In the genomic region with DNA sequence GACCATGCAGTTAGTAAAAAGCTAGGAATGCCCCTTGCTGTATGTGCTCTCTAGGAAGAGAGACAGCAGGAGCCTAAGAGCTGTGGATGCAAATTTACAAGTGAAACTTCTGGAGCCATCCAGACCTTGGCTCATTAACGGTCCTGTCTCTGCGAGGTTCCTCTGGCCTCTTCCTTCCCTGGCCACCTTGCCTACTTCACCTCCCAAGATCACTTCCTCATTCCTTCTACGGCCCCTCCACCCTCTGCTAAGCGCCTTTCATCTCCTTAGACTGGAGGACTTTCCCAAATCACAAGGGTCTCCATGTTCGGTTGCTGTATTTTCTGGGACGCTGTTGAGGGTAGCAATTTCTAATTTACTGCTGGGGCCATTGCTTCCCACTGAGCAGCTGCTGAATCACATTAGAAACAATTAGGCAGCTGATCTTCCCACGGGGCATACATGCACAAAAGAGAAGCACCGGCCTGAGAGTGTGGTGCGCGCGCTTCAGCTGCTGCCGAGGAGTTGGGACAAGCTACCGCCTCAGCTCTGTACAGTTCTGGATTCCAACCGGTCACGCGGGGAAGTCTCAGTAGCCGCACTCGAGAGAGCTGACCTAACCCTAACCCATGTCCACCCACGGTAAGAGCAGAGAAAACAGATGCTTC, we compare ENCODE assay signal across 14 mouse cellular contexts. TPM values are rescaled to one million over a fixed set of nuclear protein-coding genes. Genes with fewer than 3 reads are reported as not detected.
A peak's percentile ranks its signal among the peaks of the same experiment; 100 is the strongest.
DNase-seq lines count a peak whose midpoint lies in the region; ATAC-seq lines count a peak whose summit lies in the region.
"Had no signal": no experiment of that assay in that cellular context is flagged by ENCODE, and none has a peak within 500 bp of the region (broad histone marks: within the 10 kb centered on the region; RNA-seq: fewer than 3 reads in every experiment).

No protein-coding gene starts in this region.

- no peak overlapping the region for H3K9ac ChIP-seq in forebrain, embryonic 11.5 days (ENCODE audit: low read length)
- H3K9ac ChIP-seq in forebrain, embryonic 15.5 days (replicated peaks): no peak overlapping the region
- H3K9ac ChIP-seq in hindbrain, embryonic 13.5 days: no peak overlapping the region
- H3K9ac ChIP-seq in neural tube, embryonic 13.5 days: no peak overlapping the region
- H3K9ac ChIP-seq: embryonic facial prominence, embryonic 13.5 days; liver, embryonic 15.5 days had no signal

- H3K27ac ChIP-seq in forebrain, embryonic 11.5 days (ENCODE audit: low read depth, low read length): no peak overlapping the region
- no peak overlapping the region for H3K27ac ChIP-seq in forebrain, embryonic 15.5 days (replicated peaks)
- peak overlapping the region; percentile 52 for H3K27ac ChIP-seq in hindbrain, embryonic 13.5 days
- peak overlapping the region; percentile 35 for H3K27ac ChIP-seq in neural tube, embryonic 13.5 days (replicated peaks)
- H3K27ac ChIP-seq: embryonic facial prominence, embryonic 13.5 days; liver, embryonic 15.5 days had no signal

- no peaks in the 10 kb centered on the region for H3K9me3 ChIP-seq in forebrain, embryonic 11.5 days (ENCODE audit: control insufficient read depth, low read length)
- H3K9me3 ChIP-seq in forebrain, embryonic 15.5 days: no peaks in the 10 kb centered on the region
- no peaks in the 10 kb centered on the region for H3K9me3 ChIP-seq in hindbrain, embryonic 13.5 days
- H3K9me3 ChIP-seq in neural tube, embryonic 13.5 days: no peaks in the 10 kb centered on the region
- H3K9me3 ChIP-seq: embryonic facial prominence, embryonic 13.5 days; liver, embryonic 15.5 days had no signal

- H3K4me2 ChIP-seq in forebrain, embryonic 11.5 days (ENCODE audit: low read depth, low read length, severe bottlenecking): no peak overlapping the region
- H3K4me2 ChIP-seq in forebrain, embryonic 15.5 days (replicated peaks): no peak overlapping the region
- H3K4me2 ChIP-seq in hindbrain, embryonic 13.5 days: peak overlapping the region; percentile 37
- H3K4me2 ChIP-seq in neural tube, embryonic 13.5 days: peak overlapping the region; percentile 44
- H3K4me2 ChIP-seq: embryonic facial prominence, embryonic 13.5 days; liver, embryonic 15.5 days had no signal

- H3K27me3 ChIP-seq in forebrain, embryonic 11.5 days (ENCODE audit: control insufficient read depth, insufficient read depth, low read length): no peaks in the 10 kb centered on the region
- H3K27me3 ChIP-seq in forebrain, embryonic 15.5 days: no peaks in the 10 kb centered on the region
- no peaks in the 10 kb centered on the region for H3K27me3 ChIP-seq in hindbrain, embryonic 13.5 days
- no peaks in the 10 kb centered on the region for H3K27me3 ChIP-seq in neural tube, embryonic 13.5 days
- H3K27me3 ChIP-seq: liver, embryonic 15.5 days had no signal

- no peak overlapping the region for H3K4me3 ChIP-seq in forebrain, embryonic 11.5 days (ENCODE audit: low read depth, low read length)
- no peak overlapping the region for H3K4me3 ChIP-seq in forebrain, embryonic 15.5 days
- H3K4me3 ChIP-seq in hindbrain, embryonic 13.5 days: peak overlapping the region; percentile 27
- peak overlapping the region; percentile 24 for H3K4me3 ChIP-seq in neural tube, embryonic 13.5 days
- H3K4me3 ChIP-seq: embryonic facial prominence, embryonic 13.5 days; liver, embryonic 15.5 days had no signal

- no peak for ATAC-seq in forebrain, embryonic 11.5 days (replicated peaks; ENCODE audit: low FRiP score)
- ATAC-seq in forebrain, embryonic 15.5 days (replicated peaks): no peak
- ATAC-seq in common myeloid progenitor, adult 5-6 weeks (replicated peaks; ENCODE audit: low read depth, poor library complexity, severe bottlenecking): peak; percentile 59
- peak; percentile 64 for ATAC-seq in hindbrain, embryonic 13.5 days (ENCODE audit: low FRiP score)
- ATAC-seq in neural tube, embryonic 13.5 days (ENCODE audit: low read depth): peak; percentile 74

- 76% methylated on average over 19 of the region's 19 CpGs for WGBS in forebrain, embryonic 11.5 days
- 53% methylated on average over 19 of the region's 19 CpGs for whole genome bisulfite sequencing in forebrain, embryonic 15.5 days
- 44% methylated on average over 19 of the region's 19 CpGs for whole genome bisulfite sequencing in hindbrain, embryonic 13.5 days
- WGBS in neural tube, embryonic 13.5 days: 38% methylated on average over 19 of the region's 19 CpGs

- DNase-seq in forebrain, embryonic 11.5 days (ENCODE audit: low spot score): peak; percentile 56
- no peak for DNase-seq in cerebellum, adult 11 months
- DNase-seq in heart, postnatal 4 days: no peak
- no peak for DNase-seq in gastrocnemius, adult 18-20 months (ENCODE audit: low spot score)
- DNase-seq: cerebellum, postnatal 14 days; heart, postnatal 36 days; layer of hippocampus, adult 9-11 months; right cerebral cortex, adult 18-20 months had no signal

- H3K36me3 ChIP-seq in forebrain, embryonic 11.5 days (ENCODE audit: control insufficient read depth, insufficient read depth, low read length): no peaks in the 10 kb centered on the region
- no peaks in the 10 kb centered on the region for H3K36me3 ChIP-seq in forebrain, embryonic 15.5 days
- H3K36me3 ChIP-seq in hindbrain, embryonic 13.5 days: no peaks in the 10 kb centered on the region
- H3K36me3 ChIP-seq in neural tube, embryonic 13.5 days: no peaks in the 10 kb centered on the region
- H3K36me3 ChIP-seq: embryonic facial prominence, embryonic 13.5 days; liver, embryonic 15.5 days had no signal

- peaks cover 2% of the 10 kb centered on the region; the same call in 1 of the 2 replicates for H3K4me1 ChIP-seq in forebrain, embryonic 11.5 days (replicated peaks; ENCODE audit: control insufficient read depth, insufficient read depth, low read length)
- peaks cover 24% of the 10 kb centered on the region for H3K4me1 ChIP-seq in forebrain, embryonic 15.5 days
- H3K4me1 ChIP-seq in hindbrain, embryonic 13.5 days (replicated peaks): peaks cover 31% of the 10 kb centered on the region
- peaks cover 26% of the 10 kb centered on the region for H3K4me1 ChIP-seq in neural tube, embryonic 13.5 days (replicated peaks)
- H3K4me1 ChIP-seq: liver, embryonic 15.5 days had no signal

RNA-seq across cellular contexts. Expression of a gene that starts 14.3 kb away (rescaled TPM):
- 1.8 and 2.1 TPM in 2 replicates for polyA plus RNA-seq in forebrain, embryonic 11.5 days (2014; fragmentation: Nextera tagmentation; extraction: Ambion mirVana)
- polyA plus RNA-seq in forebrain, embryonic 15.5 days (2015; fragmentation: Nextera tagmentation; extraction: Ambion mirVana): 1.5 and 1.9 TPM in 2 replicates
- 118 and 128 TPM in 2 replicates for total RNA-seq in common myeloid progenitor, adult 5-6 weeks (2017)
- polyA plus RNA-seq in hindbrain, embryonic 13.5 days (2015; fragmentation: Nextera tagmentation; extraction: Ambion mirVana): 2.1 and 3.0 TPM in 2 replicates
- polyA plus RNA-seq in neural tube, embryonic 13.5 days (2015; fragmentation: Nextera tagmentation; extraction: Ambion mirVana): 3.3 and 3.7 TPM in 2 replicates
- total RNA-seq in heart, postnatal 4 days (2021): 10 to 100 TPM; 39.8 to 40.6 TPM
- 1 to 10 TPM; 6.8 to 9.2 TPM for total RNA-seq in gastrocnemius, adult 18-20 months (2021)

Comparison
In these comparisons a context has a peak if more than half of its experiments do, and no peak if none do; other contexts are left out.
1. ATAC-seq: peak in common myeloid progenitor, adult 5-6 weeks (single experiment), hindbrain, embryonic 13.5 days (single experiment) and neural tube, embryonic 13.5 days (single experiment); none in forebrain, embryonic 11.5 days (single experiment) and forebrain, embryonic 15.5 days (single experiment).
2. H3K27ac ChIP-seq: peak in hindbrain, embryonic 13.5 days (single experiment) and neural tube, embryonic 13.5 days (single experiment); none in forebrain, embryonic 11.5 days (single experiment) and forebrain, embryonic 15.5 days (single experiment).
3. H3K4me2 ChIP-seq: peak in hindbrain, embryonic 13.5 days (single experiment) and neural tube, embryonic 13.5 days (single experiment); none in forebrain, embryonic 11.5 days (single experiment) and forebrain, embryonic 15.5 days (single experiment).
4. H3K4me3 ChIP-seq: peak in hindbrain, embryonic 13.5 days (single experiment) and neural tube, embryonic 13.5 days (single experiment); none in forebrain, embryonic 11.5 days (single experiment) and forebrain, embryonic 15.5 days (single experiment).